Mouse (Mus musculus) small intestine, adult 2 months (tissue): ENCODE data around the gene Acsbg2. TPM values are rescaled to one million over a fixed set of nuclear protein-coding genes. Genes with fewer than 3 reads are reported as not detected.
"Not testable (repeated sequence)": the region's sequence is repeated elsewhere in the genome, so short reads cannot be mapped to it uniquely, and the experiment has no call there.

Experiments
- H3K27ac ChIP-seq: fragments of 200-500 bp; 2 replicates; pipeline ENCODE4 v1.5.1; 2012; ENCODE audit warnings: low read depth, low read length, control low read depth, inconsistent platforms; ENCODE audit not compliant: insufficient read depth
- H3K27me3 ChIP-seq: fragments of 200-500 bp; 2 replicates; pipeline ENCODE4 v1.6.1; 2012; ENCODE audit warnings: mild to moderate bottlenecking, moderate library complexity, low read length, inconsistent platforms; ENCODE audit not compliant: control insufficient read depth, insufficient read depth
- H3K36me3 ChIP-seq: fragments of 200-500 bp; 2 replicates; pipeline ENCODE4 v1.6.1; 2012; ENCODE audit warnings: mild to moderate bottlenecking, low read length, control low read depth, inconsistent platforms; ENCODE audit not compliant: control insufficient read depth, insufficient read depth
- H3K4me1 ChIP-seq: fragments of 200-500 bp; 2 replicates; pipeline ENCODE4 v1.6.1; 2012; ENCODE audit warnings: low read length, inconsistent platforms, mixed read lengths; ENCODE audit not compliant: control insufficient read depth, insufficient read depth, insufficient read length
- H3K4me3 ChIP-seq: fragments of 200-500 bp; 2 replicates; pipeline ENCODE4 v1.5.1; 2012; ENCODE audit warnings: low read depth, mild to moderate bottlenecking, control low read depth, inconsistent platforms, low read length, moderate library complexity
- CTCF ChIP-seq: fragments of 200-500 bp; IDR thresholded peaks from 2 replicates; pipeline ENCODE4 v1.5.1; 2012; ENCODE audit warnings: low read depth, mild to moderate bottlenecking, control low read depth, inconsistent platforms, low read length, moderate library complexity, mixed read lengths; ENCODE audit not compliant: insufficient replicate concordance, insufficient read length; ENCODE audit errors: extremely low read depth
- POLR2A ChIP-seq: fragments of 200-500 bp; IDR thresholded peaks from 2 replicates; pipeline ENCODE4 v1.6.1; 2012; ENCODE audit warnings: low read depth, mild to moderate bottlenecking, control low read depth, inconsistent platforms, low read length, moderate library complexity
- WGBS: fragments of 180-500 bp; shearing (Covaris S2); methylation state at CpG from one replicate; pipeline ENCODE4 v1.1.7; 2018; 5-methylcytosine and 5-hydroxymethylcytosine counted together
- polyA plus RNA-seq: library from polyadenylated mRNA; depleted of rRNA; stranded (reverse); fragments of >200 nt; gene quantifications from 2 replicates; pipeline ENCODE4 v1.2.3, GENCODE M21; 2012; rRNA removed

The Acsbg2 gene
- not detected in 2 replicates for polyA plus RNA-seq

- WGBS = 95% methylated on average over 1 of the region's 2 CpGs
- no peaks in the 10 kb centered on the region for H3K27me3 ChIP-seq
- no peak for TF ChIP-seq POLR2A
- TF ChIP-seq CTCF = no peak
- no peak within 1 kb of the TSS for H3K4me3 ChIP-seq
- H3K36me3 ChIP-seq = no peaks in the 10 kb centered on the region
- no peak within 1 kb of the TSS for H3K27ac ChIP-seq
- no peaks in the 10 kb centered on the region for H3K4me1 ChIP-seq
Observed at GRCm38 (mm10) chr17:56874237-56874636, at the start of gene Acsbg2. Gene Acsbg2 (minus strand): TSS chr17:56874447.

- TF ChIP-seq POLR2A (no peak), CTCF (no peak)
- Histone ChIP-seq H3K27me3 (no peaks in the 10 kb centered on the region), H3K27ac (no peak overlapping the region), H3K36me3 (peaks cover 24% of the 10 kb centered on the region), H3K4me3 (no peak overlapping the region), H3K4me1 (no peaks in the 10 kb centered on the region)
- 97% methylated on average over 3 of the region's 3 CpGs for WGBS
Observed at GRCm38 (mm10) chr17:56919725-56920124, 45.5 kb upstream of the Acsbg2 start.

GRCm38 (mm10) chr17:56917166-56917565 is 42.9 kb upstream of the Acsbg2 start:
- peaks cover 20% of the 10 kb centered on the region for H3K36me3 ChIP-seq
- no peaks in the 10 kb centered on the region for H3K27me3 ChIP-seq
- no peaks in the 10 kb centered on the region; the same call in 1 of the 2 replicates for H3K4me1 ChIP-seq
- no peak for TF ChIP-seq POLR2A
- TF ChIP-seq CTCF = no peak
- H3K4me3 ChIP-seq = no peak overlapping the region
- WGBS = 89% methylated on average over 2 of the region's 2 CpGs
- H3K27ac ChIP-seq = no peak overlapping the region

- Histone ChIP-seq H3K27ac (no peak overlapping the region), H3K4me1 (peaks cover under 1% of the 10 kb centered on the region; the same call in 1 of the 2 replicates), H3K27me3 (no peaks in the 10 kb centered on the region), H3K4me3 (no peak overlapping the region), H3K36me3 (peaks cover 4% of the 10 kb centered on the region; the same call in 1 of the 2 replicates)
- TF ChIP-seq CTCF = no peak
- TF ChIP-seq POLR2A = no peak
Observed at GRCm38 (mm10) chr17:56913444-56913843, 39.2 kb upstream of the Acsbg2 start.

- H3K36me3 ChIP-seq = peaks cover 4% of the 10 kb centered on the region; the same call in 1 of the 2 replicates
- H3K27ac ChIP-seq = no peak overlapping the region
- 85% methylated on average over 3 of the region's 3 CpGs for WGBS
- H3K27me3 ChIP-seq = no peaks in the 10 kb centered on the region
- TF ChIP-seq CTCF (no peak), POLR2A (no peak)
- H3K4me3 ChIP-seq = no peak overlapping the region
- H3K4me1 ChIP-seq = peaks cover 4% of the 10 kb centered on the region
Observed at GRCm38 (mm10) chr17:56913023-56913422, 38.8 kb upstream of the Acsbg2 start.

GRCm38 (mm10) chr17:56909764-56910163 is 35.5 kb upstream of the Acsbg2 start:
- not testable (repeated sequence) for H3K27ac ChIP-seq, H3K4me3 ChIP-seq, H3K36me3 ChIP-seq, H3K27me3 ChIP-seq
- WGBS = 61% methylated on average over 2 of the region's 2 CpGs
- peaks cover 17% of the 10 kb centered on the region for H3K4me1 ChIP-seq

GRCm38 (mm10) chr17:56907887-56908286 is 33.6 kb upstream of the Acsbg2 start:
- TF ChIP-seq CTCF = no peak
- no peak for TF ChIP-seq POLR2A
- H3K36me3 ChIP-seq = peaks cover 6% of the 10 kb centered on the region; the same call in 1 of the 2 replicates
- no peaks in the 10 kb centered on the region for H3K27me3 ChIP-seq
- WGBS = 24% methylated on average over 9 of the region's 9 CpGs
- no peak overlapping the region for H3K4me3 ChIP-seq
- H3K27ac ChIP-seq = no peak overlapping the region
- H3K4me1 ChIP-seq = peaks cover 17% of the 10 kb centered on the region

GRCm38 (mm10) chr17:56907096-56907495 is 32.8 kb upstream of the Acsbg2 start:
- Histone ChIP-seq H3K4me3 (no peak overlapping the region), H3K4me1 (peaks cover 17% of the 10 kb centered on the region), H3K27ac (no peak overlapping the region), H3K36me3 (peaks cover 9% of the 10 kb centered on the region), H3K27me3 (no peaks in the 10 kb centered on the region)
- TF ChIP-seq POLR2A (no peak), CTCF (no peak)
- 35% methylated on average over 5 of the region's 5 CpGs for WGBS
